Mouse (Mus musculus) testis, postnatal 10 days (tissue): ENCODE measurements at regions not wholly inside any gene's neighbourhood (a gene's known extent, or its start where the extent isn't known, plus 50 kb on each side); places are given as distances from the start of the nearest gene placed in this dataset.

Experiments
- DNase-seq: peaks from one replicate; pipeline ENCODE4 v3.0.0; 2021; ENCODE audit warnings: low spot score

DNA sequence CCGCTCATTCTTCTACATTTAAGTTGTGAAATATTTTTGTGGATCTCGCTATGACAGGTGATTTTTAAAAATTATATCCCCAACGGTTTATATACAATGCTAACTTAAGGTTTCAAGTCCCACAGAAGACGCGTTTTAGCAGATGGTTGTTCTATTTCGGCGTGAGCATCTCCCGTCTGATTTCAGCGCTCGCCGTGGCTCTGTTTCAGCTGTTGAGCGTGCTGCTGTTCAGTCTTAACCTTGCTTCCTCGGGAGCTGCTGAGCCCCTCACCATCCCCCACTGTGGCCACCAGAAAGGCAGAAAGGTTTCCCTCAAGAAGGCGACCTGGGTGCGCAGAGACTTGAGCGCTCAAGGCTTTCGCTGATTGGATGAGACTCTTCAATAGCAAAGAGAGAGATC lies 234.7 kb upstream of the Msx2 start:
- no peak for DNase-seq

- no peak for DNase-seq
Observed at GRCm38 (mm10) chr13:53704104-53704503, 231.2 kb upstream of the Msx2 start.

DNA sequence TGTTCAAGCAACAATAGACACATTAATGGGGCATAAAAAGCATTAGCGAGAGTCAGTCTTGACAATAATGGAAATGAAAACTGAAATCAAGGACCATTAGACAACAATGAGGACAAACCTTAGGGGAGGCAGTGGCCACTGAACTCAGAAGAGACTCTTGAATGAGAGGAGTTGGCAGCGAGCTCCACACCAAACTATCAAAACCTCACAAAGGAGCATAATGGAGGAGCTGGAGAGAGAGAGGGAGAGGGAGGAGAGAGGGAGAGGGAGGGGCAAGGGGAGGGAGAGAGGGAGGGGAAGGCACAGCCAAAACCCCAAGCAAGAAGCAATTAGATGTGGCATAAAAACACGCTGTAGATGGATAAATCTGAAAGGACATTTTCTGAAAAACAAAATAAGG lies 227.4 kb upstream of the Msx2 start:
- DNase-seq, result no peak

DNA sequence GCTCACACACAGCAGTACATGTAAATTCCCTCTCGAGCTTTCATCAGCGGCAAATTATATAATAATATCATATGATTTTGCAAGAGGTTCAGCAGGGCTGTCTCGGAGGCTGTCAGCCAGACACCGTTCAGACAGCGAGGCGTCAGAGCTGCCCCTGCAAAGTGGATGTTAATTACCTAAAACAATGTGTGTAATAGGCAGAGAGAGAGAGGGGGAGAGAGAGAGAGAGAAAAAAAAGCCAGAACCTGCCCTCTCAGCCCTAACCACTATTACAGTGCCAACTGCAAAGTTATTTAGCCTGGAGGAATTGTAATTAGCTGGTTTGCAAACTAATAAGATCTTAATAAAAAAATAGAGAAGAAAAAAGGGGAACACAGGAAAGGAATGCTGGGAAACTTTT lies 225.1 kb upstream of the Msx2 start:
- no peak for DNase-seq

- no peak for DNase-seq
Observed at GRCm38 (mm10) chr13:53695385-53695784, 222.5 kb upstream of the Msx2 start.

GRCm38 (mm10) chr13:53688934-53689333 lies 216.1 kb upstream of the Msx2 start:
- no peak for DNase-seq

DNA sequence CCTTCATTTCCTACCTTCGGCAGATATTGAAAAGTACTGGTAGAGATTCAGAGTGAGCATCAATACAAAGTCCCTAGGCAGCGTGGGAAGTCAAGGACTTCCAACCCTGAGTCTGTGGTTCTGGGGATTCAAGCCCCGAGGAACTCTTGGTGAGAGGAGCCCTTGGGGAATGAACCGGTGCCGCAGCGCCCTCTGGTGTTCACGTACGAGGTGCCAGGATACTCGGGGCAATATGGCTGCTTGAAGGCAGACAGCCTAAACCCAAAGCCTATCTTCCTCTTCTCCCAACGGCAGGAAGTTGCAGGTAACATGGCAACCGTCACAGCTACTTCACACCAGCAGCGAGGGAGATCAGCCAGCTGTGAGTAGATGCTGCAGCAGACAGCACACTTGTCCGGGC lies 215.6 kb upstream of the Msx2 start:
- DNase-seq, result peak; percentile 92

DNA sequence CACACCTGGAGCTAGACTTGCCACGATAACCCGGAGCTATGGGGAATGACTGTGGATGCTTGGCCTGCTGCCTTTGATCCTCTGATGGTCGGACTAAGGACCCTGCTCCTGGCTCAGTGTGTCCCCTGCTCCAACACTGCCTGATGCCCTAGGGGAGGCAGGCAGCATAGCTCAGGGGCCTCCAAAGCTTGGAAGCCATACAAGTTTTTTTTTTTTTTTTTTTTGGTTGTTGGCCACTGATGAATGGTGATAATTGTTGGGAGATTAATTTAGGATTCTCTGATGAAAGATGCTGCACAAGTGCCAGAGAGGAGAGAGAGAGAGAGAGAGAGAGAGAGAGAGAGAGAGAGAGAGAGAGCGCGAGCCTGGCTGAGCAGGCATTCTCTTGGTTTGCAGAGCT lies 211.6 kb upstream of the Msx2 start:
- DNase-seq, result no peak

DNA sequence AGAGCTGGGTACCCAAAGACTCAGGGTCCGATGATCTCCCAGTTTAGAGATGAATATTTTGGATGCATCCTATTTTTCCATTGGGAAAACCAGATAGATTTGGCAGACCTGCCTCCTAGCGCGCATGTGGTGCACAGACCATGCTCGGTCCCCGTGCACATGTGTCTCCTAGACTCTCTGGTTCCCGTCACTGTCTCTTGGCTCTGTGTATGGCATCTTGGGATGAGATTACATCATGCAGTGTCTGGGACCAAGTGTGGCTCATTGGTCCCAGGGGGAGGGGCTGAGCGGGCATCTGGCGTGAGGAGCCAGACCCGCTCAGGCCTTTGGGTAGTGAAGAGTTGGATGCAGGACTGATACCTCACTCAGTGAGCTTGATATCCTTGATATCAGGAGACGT lies 204.3 kb upstream of the Msx2 start:
- no peak for DNase-seq

DNA sequence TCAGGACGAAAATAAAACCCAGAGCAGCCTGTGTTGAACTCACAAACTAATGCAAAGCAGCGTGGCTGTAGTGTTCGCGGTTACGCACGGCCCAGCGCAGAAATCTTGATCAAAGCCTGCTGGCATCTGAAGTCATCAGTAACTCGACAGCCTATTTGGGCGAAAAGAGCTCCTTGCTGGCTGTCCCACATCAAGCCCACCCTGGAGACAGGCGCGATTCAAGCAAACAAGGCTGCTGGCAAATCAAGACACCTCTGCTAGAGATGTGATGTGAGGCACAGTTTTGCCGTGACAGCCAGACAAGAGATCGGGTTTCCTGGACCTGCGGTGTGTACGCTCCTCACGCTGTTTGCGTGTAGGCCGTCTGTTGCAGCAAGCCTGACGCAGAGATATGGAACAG lies 197.5 kb upstream of the Msx2 start:
- no peak for DNase-seq

- no peak for DNase-seq
Observed at GRCm38 (mm10) chr13:53667518-53667917, 194.6 kb upstream of the Msx2 start.

DNA sequence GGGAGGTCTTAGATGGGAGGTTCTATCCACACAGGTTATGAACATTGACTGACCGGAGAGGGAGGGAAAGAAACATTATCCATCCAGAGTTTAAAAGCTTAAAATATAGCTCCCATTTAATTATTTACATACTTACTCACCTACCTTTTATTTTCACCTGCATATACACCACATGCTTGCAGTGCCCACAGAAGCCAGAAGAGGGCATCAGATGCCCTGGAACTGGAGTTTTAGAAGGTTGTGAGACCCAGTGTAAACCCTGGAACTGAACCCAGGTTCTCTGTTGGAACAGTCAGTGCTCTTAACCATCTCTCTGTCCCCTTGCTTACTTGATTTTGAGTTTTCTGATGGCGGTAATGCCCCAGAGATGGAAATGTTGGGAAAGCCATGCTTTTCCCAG lies 192.7 kb upstream of the Msx2 start:
- DNase-seq, result no peak

GRCm38 (mm10) chr13:53664631-53665230 lies 191.9 kb upstream of the Msx2 start:
- DNase-seq, result no peak

GRCm38 (mm10) chr13:53652826-53653225 lies 180.0 kb upstream of the Msx2 start:
- DNase-seq, result no peak

DNA sequence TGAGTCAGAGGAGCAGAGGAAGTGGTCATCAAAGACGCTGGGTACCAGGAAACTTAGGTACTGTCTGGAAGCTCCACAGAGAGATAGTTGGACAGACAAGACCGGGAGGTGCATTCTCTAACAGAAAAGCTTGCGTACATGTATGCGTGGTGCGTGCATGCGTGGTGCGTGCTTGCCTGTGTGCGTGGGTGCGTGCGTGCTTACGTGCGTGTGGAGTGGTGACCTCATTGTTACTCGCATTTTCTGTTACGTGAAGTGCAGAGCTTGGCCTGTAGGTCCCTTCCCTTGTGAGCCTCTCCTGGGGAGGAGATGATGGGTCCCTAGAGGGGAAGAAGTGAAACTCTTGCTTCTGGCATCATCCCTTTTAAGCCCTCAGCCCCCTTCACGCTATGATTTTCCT lies 175.5 kb upstream of the Msx2 start:
- DNase-seq, result no peak

GRCm38 (mm10) chr13:53642557-53642956 lies 169.7 kb upstream of the Msx2 start:
- DNase-seq, result no peak

GRCm38 (mm10) chr13:53639584-53639983 lies 166.7 kb upstream of the Msx2 start:
- DNase-seq, result no peak

GRCm38 (mm10) chr13:53639115-53639514 lies 166.2 kb upstream of the Msx2 start:
- no peak for DNase-seq

- no peak for DNase-seq
Observed at GRCm38 (mm10) chr13:53636011-53636410, 163.1 kb upstream of the Msx2 start.

GRCm38 (mm10) chr13:53634637-53635203 lies 161.8 kb upstream of the Msx2 start:
- DNase-seq, result no peak

GRCm38 (mm10) chr13:53598050-53598449 lies 125.2 kb upstream of the Msx2 start:
- peak; percentile 18 for DNase-seq

- DNase-seq, result peak; percentile 16
Observed at GRCm38 (mm10) chr13:53596871-53597800, 124.3 kb upstream of the Msx2 start.

GRCm38 (mm10) chr13:53592755-53593154 lies 119.9 kb upstream of the Msx2 start:
- no peak for DNase-seq
